Mouse (Mus musculus) right cerebral cortex, adult 2 months (tissue): Measurements from ENCODE around the gene Dscaml1.
A peak's percentile ranks its signal among the peaks of the same experiment; 100 is the strongest.

Experiments
- DNase-seq, 2 experiments: peaks; one replicate each; pipeline ENCODE4 v3.0.0; 2021 to 2022; ENCODE audit warnings: low spot score in 2 of 2

Gene Dscaml1

DNA sequence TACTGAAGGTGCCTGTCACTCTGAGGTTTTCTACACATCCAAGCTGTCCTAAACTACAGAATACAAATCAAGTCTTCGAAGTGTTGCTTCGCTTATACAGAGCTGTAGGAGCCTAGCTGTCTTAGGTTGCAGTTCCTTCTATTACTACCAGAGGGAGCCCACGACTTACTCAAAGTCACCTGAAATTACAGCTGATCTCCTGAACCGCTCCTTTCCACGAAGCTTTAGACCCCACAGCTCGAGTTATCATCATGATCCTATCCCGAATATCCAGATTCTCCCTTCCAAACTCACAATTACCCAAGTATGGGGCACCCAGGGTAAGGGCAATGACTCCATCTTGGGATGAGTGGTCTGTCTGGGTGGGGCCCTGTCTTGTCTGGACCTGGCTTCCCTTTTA is 14.6 kb upstream of the Dscaml1 start:
- peak; percentile 64 to 66 for DNase-seq

GRCm38 (mm10) chr9:45412287-45412686 is 14.1 kb upstream of the Dscaml1 start:
- DNase-seq: peak; percentile 93 to 94

DNA sequence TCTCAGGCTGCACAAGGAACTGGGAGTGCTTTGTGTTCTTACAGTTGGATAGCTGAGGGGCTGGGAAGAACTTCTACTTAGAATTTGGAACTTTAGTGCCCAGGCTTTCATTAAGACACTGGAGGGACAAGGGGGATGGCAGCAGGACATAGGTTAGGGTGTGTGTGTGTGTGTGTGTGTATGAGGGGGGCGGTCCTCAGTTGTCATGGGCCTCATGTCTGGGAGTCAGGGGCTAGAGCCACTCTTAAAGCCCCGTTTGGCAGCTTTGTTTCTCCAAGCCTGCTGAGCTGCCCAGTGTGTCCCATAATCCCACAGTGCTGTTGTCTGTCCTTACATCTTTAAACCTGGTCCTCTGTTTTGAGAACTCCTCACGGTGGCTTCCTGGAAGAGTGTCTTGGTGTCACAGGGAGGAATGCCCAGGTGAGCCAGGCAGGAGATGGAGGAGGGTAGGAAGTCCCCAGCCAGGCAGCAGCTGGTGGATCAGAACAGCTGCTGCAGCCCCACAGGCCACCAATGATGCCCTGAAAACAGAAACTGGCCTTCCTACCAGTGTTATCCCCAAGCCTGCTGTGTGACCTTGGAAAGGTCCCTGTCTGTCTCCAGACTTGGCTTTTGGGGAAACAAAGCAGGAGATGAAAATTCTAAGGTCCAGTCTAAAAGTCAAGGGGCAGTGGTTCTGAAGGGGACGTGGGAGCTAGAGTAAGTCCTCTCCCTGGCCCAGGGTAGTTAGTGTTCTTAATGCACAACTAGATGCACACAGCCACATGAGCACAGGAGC is 13.5 kb upstream of the Dscaml1 start:
- no peak for DNase-seq

DNA sequence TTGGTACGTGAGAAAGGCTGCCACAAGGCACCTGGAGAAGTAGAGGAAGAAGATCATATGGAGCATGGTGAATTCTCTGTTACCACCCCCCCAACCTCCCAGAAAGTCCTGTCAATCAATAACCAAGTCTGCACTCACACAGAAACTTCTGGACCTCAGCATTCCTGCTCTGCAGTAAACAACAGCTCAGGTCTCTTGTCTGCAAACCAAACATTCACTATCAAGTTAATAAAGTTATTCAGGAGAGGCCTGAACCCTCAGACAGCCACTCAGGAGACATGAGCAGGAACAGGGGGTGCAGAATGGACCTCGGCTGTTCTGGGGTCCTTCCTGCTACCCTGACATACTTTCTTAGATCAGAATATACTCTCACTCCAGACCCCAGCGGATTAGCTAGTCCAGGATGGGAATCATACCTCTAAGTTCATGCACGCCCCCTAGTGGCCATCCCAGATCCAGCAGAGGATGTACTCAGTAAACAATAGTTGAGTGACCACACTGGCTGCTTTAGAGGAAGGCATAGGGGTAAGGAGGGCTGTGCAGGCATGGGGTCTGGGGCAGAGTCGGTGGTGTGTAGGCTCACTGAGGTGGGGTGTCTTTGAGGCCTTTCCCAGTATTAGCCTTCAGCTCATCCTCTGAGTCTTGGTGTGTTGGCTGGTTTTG is 12.8 kb upstream of the Dscaml1 start:
- peak in 1 of 2 experiments; percentile 38 for DNase-seq

- DNase-seq: peak; percentile 87 to 90
Observed at GRCm38 (mm10) chr9:45415912-45416311, 10.5 kb upstream of the Dscaml1 start.

DNA sequence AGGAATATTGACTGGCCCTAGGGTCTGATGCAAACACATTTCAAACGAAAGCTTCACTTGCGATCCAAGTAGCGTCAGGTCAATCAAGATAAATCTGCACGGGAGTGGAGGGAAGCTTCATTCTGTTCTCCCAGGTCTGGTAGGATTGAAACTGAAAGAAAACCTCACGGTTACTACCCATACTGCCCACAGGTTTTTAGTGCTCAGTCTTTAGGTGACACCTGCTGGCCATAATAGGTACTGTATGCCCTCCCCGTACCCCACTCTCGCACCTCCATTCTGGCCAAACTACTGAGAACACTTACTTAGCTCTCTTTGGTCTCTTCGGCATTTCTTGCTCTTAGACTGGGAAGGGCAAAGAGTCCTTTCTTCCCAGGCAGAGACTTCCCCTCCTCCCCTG is 9.2 kb upstream of the Dscaml1 start:
- peak; percentile 62 to 73 for DNase-seq

DNA sequence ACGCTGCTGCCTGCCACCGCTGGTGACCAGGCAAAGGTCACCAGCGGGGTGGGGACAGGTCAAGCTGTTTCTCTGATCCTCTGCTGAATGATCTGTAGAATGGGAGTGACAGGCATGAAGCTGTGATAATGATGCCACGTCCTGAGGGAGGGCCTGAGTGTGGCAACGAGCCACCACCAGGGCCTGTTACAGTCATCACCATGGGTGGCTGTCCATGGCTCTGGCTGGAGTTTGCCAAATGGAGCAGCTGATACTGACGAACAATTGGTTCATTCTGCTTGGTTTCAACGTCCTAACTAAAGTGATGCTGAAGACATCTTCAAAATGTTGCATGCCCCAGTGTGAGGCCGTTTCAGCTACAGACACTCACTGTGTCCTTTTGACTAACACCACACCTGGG is 8.2 kb upstream of the Dscaml1 start:
- DNase-seq: no peak

DNA sequence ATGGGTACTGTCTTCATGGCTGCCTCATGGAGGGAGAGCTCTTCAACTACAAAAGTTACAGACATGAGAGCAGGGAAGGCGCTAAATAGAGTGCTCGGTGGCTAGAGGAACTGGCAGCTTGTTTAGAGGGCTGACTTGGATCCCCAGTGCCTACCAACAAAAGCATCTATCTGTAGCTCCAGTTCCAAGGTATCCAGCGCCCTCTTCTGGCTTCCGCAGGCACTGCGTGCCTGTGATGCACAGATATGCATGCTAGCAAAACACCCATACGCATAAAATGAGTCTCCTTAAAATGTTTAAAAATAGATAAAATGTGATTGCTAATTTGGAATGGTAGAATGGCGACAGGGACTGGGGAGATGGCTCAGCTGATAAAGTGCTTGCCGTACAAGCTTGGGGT is 5.2 kb upstream of the Dscaml1 start:
- no peak for DNase-seq

DNA sequence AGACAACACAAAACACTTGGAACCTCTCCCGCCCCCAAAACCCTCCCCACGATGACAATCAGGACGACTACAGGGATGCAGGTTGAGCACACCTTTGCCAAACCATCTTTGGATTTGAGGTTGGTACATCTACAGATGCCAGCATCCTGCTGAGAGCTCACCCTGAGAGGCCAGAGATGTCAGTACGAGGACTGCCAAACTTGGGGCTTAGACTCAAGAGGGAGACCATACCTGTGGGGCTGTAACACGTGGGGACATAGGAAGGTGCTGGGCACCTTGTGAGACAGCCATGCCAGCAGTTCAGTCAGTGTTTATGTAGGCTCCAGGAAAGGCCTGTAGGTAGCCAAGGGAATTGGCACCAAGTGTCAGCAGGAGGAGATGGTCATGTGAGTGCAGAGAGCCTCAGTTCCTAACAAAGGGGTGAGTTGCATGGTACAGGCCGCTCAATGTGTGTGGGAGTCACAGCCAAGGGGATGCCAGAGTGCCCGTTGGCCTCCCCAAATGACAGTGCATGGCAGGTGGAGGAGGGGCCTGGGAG is 3.6 kb upstream of the Dscaml1 start:
- no peak for DNase-seq

GRCm38 (mm10) chr9:45429392-45429791 is 3.0 kb downstream of the Dscaml1 start:
- DNase-seq: no peak

DNA sequence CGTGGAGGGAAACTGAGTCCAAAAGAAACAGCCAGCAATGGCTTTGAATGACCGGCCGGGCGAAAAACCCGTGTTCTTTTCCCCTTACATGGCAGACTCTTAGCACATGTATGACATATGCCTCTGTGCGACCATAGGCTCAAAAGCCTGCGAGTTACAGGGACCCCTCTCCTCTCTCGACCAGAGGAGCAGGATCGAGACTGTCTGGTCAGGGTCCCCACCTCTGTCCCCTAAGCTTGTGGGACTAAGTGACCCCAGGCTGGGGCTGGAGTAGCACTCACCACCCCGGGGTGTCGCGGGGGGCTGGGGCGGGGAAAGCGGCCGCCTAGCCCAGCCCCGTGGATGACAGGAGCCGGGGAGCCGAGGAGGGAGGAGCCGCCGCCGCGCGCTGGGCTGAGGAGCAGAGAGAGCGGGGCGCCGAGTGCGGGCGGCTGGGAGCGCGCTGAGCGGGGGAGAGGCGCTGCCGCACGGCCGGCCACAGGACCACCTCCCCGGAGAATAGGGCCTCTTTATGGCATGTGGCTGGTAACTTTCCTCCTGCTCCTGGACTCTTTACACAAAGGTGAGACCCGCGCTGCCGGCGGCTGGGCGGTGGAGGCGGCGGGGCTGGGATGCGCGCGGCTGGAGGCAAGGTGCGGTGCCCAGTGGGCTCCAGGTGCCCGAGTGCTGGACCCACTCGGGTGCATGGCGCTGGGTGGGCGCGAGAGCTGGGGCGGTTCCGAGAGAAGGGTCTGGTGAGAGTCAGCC is 3.7 kb downstream of the Dscaml1 start:
- DNase-seq: peak; percentile 63

DNA sequence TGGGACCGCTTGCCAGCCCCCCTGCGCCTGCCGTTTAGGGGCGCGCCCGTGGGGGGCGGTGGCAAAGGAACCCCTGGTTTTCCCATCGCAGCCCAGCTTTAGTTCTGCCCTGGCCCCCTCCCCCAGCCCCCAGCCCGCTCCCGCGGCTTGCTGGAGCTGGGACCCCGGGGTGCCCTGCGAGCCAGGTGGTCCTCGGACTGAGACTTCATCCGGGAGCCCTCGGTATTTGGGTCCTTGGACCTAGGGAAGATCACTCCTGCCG is 4.2 kb downstream of the Dscaml1 start:
- DNase-seq: no peak

- DNase-seq: peak in 1 of 2 experiments; percentile 35
Observed at GRCm38 (mm10) chr9:45431150-45431549, 4.7 kb downstream of the Dscaml1 start.

- DNase-seq: peak; percentile 66
Observed at GRCm38 (mm10) chr9:45432639-45433038, 6.2 kb downstream of the Dscaml1 start.

DNA sequence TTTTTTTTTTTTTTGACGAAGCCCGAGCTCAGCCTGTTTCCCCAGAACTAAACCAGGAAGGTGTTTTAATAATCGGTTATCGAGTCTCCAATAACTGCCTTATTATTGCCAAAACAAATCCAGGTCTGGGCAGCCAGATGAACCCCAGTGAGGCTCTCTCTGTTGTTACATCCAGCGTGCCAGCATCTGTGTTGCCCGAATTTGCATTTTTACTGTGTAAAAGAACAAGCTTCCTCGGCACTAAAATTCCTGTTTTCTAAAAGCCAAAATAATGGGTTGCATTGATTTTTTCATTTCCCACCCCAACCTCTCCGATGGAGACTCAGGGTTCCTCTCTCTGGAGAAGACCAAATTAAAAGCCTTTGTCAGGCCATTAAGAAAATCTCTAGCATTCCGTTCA is 6.7 kb downstream of the Dscaml1 start:
- no peak for DNase-seq

GRCm38 (mm10) chr9:45434171-45434570 is 7.7 kb downstream of the Dscaml1 start:
- peak in 1 of 2 experiments; percentile 47 for DNase-seq

DNA sequence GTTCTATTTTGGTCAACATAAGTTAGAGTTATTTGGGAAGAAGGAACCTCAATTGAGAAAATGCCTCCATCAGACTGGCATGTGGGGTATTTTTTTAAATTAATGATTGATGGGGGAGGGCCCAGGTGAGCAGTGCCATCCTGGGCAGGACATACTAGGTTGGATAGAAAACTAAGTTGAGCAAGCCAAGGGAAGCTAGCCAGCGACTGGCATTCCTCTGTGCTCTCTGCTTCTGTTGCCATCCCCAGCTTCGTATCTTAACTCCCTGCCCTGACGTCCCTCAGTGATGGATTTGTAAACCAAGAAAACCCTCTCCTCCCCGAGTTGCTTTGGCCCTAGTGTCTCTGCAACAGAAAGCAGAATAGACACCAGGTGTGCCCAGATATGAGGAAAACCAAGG is 12.6 kb downstream of the Dscaml1 start:
- DNase-seq: no peak

- DNase-seq: no peak
Observed at GRCm38 (mm10) chr9:45440083-45440784, 13.8 kb downstream of the Dscaml1 start.

- DNase-seq: no peak
Observed at GRCm38 (mm10) chr9:45444251-45444798, 17.9 kb downstream of the Dscaml1 start.

- no peak for DNase-seq
Observed at GRCm38 (mm10) chr9:45449658-45450057, 23.2 kb downstream of the Dscaml1 start.

DNA sequence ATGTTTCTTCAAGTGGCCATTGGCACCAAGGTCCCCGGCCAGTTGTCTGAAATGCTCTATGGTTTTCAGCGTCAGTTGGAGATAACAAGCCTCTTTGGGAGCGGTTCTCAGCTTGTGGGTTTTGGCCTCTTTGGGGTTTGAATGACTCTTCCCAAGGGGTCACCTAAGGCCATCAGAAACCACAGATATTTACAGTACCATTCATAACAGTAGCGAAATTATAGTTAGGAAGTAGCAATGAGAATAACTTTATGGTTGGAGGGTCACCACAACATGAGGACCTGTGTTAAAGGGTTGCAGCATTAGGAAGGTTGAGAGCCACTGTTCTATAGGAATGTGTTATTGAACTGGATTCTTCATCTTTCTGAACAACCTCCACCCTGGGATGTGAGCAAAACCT is 24.9 kb downstream of the Dscaml1 start:
- DNase-seq: no peak

GRCm38 (mm10) chr9:45454032-45454431 is 27.6 kb downstream of the Dscaml1 start:
- DNase-seq: no peak
